Mouse (Mus musculus) hematopoietic stem cell, adult 5-6 weeks (primary cell): Measurements from ENCODE around the gene Olfr165. TPM values are rescaled to one million over a fixed set of nuclear protein-coding genes. Genes with fewer than 3 reads are reported as not detected.
"Not testable (repeated sequence)": the region's sequence is repeated elsewhere in the genome, so short reads cannot be mapped to it uniquely, and the experiment has no call there.

Experiments
- ATAC-seq, 2 experiments: fragments of 125-278 bp in 1 of 2; replicated peaks in 1 of 2; 2 replicates each; pipeline ENCODE4 v1.8.0; 2016 to 2017; ENCODE audit warnings: inconsistent platforms in 2 of 2, mild to moderate bottlenecking in 2 of 2, moderate number of reproducible peaks in 2 of 2, low read depth in 1 of 2, moderate TSS enrichment in 1 of 2; ENCODE audit not compliant: low FRiP score in 2 of 2, poor library complexity in 2 of 2, severe bottlenecking in 2 of 2, insufficient read depth in 1 of 2, low TSS enrichment in 1 of 2
- total RNA-seq: library from RNA; stranded (forward); fragments of 172-1452, 232-1000 nt; gene quantifications from 2 replicates; pipeline ENCODE4 v1.2.3, GENCODE M21; 2017

The Olfr165 gene
- total RNA-seq: not detected in 2 replicates

DNA sequence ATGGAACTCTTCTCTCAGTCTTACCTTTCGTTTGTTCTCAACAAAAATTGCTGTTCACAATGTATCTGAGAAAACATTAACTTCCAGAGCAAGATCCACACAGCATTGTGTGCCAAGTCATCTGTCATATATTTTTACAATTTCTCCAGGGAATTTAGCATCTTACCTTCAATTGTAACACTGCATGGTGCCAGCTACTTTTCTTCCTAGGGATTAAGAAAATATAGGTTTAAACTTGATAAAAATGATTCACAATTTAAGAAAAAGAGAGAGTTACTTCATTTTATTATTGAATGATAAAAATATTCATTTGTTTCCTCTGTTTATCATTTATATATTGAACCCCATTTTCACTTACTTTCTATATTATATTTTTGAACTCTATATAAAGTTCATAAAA, at the start of gene Olfr165:
Olfr165 (minus strand) TSS at position 101 of the 400 bp plus-strand sequence.
- no peak for ATAC-seq

DNA sequence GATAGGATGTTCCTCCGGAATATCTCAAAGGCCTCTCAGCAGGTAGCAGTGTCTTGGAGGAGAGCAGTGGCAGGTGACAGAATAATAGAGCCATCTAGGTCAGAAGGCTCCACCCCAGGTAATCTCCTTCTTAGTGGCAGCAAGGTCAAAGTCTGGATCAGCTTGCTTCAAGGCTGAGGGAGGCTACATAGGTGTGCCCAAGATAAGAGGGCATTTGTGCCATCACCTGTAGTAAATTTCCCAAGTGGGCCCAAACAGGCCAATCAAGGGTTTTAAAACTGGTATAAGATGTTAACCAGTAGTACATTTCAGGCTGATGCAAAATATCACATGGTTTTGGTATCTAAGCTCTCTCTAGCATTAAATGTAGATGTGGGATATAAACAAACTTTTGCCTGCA, 41.4 kb upstream of the Olfr165 start:
- no peak for ATAC-seq

DNA sequence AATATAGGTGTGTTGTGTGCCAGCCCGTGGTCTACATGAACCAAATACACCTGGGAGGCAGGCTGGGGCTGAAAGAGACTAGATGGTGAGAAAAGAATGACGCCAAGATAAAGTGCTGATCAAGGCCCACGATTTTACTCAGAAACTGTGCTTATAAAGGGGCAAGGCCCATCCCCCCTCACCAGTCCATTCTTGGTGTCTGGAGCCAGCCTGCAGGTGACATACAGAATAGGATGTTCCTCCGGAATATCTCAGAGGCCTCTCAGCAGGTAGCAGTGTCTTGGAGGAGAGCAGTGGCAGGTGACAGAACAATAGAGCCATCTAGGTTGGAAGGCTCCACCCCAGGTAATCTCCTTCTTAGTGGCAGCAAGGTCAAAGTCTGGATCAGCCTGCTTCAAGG, 35.8 kb upstream of the Olfr165 start:
- ATAC-seq: not testable (repeated sequence)

DNA sequence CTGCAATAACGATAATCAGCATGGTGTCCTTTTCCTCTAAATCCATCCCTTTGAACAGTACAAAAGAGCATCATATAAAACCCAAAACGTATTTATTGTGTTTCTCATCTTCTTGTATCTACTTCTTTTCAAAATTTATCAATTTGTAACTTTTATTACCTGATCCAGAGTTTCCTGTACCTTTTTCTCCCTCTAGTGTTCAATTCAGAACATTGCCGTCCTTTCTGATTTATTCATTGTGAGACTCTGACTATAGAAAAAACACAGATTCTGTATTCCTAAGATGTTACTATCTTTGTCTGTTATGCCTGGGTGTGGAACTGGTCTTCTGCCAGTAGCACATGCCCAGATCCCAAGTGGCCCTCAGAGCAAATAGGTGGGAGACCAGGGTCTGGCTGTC, 35.0 kb downstream of the Olfr165 start:
- ATAC-seq: no peak

Other genes starting within 250 kb of the Olfr165 start
- gene Olfr164, start 109.1 kb downstream of the Olfr165 start, total RNA-seq: not detected in 2 replicates
- not detected in 2 replicates for gene Olfr166, start 60.6 kb upstream of the Olfr165 start, total RNA-seq
- gene Olfr167, start 99.1 kb upstream of the Olfr165 start, total RNA-seq: not detected in 2 replicates
- gene Olfr168, start 112.4 kb upstream of the Olfr165 start, total RNA-seq: not detected in 2 replicates
- gene Olfr169, start 148.7 kb upstream of the Olfr165 start, total RNA-seq: not detected in 2 replicates
- not detected in 2 replicates for gene Olfr170, start 188.7 kb upstream of the Olfr165 start, total RNA-seq
- gene Olfr171, start 206.8 kb upstream of the Olfr165 start, total RNA-seq: not detected in 2 replicates